In the genomic region with DNA sequence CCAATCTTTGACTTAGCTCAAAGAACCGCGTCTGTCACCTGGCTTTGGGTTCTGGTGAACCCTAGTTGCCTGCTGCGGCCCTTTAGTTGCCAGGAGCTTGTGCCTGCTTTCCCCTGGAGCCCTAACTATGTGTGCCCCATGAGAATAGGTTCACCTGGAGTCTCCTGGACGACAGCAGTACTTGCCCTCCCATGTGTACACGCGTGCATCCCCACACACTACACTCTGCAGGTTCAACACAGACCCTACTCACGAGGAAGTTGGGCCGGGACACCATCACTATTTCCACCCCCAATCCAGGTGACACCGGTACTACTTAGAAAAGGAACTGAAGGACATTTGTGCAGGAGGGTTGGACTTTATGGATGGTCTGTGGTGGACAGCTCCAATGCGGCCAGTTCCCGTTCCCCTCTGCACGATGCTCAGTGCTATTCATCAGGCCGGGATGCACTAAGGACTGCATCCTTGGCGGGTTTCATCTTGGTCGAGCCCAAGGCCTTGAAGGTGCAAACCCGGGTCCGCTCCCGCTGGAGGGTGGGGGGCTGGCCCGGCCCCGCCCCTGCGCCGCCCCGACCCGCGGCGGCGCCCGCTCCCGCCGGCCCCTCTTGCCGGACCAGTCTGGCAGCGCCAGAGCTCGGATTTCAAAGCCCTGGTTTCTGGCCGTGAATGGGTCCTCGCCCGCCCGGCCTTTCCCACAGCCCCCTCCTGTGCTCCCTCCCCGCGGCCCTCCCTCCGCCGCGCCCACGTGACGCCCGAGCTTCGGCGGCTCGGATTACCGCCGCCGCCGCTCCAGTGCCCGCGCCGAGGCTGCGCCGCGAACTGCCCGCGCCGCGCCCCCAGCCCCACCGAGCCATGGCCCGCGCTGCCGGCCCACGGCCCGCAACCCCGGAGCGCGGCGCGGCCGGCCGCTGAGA, we compare ENCODE assay signal across 8 mouse cellular contexts. TPM values are rescaled to one million over a fixed set of nuclear protein-coding genes. Genes with fewer than 3 reads are reported as not detected.
A peak's percentile ranks its signal among the peaks of the same experiment; 100 is the strongest.
DNase-seq lines count a peak whose midpoint lies in the region; ATAC-seq and TF ChIP-seq lines count a peak whose summit lies in the region.

A gene (plus strand): TSS at position 792 of the 914 bp plus-strand sequence.

- DNase-seq in left cerebral cortex, adult 18-20 months (ENCODE audit: low spot score in 2 of 2), result peak; percentile 68 to 75
- no peak for DNase-seq in left cerebral cortex, adult 11 months (ENCODE audit: low spot score)
- DNase-seq in embryo, embryonic 11.5 days (ENCODE audit: low read depth, low spot score), result peak; percentile 82
- DNase-seq in heart, adult 11 months, result peak; percentile 99
- DNase-seq in kidney, adult 18-20 months, result peak; percentile 73
- DNase-seq in limb, embryonic 14.5 days (ENCODE audit: low spot score), result peak; percentile 89
- peak; percentile 23 for DNase-seq in thymus, postnatal 0 days (ENCODE audit: low spot score)

- ATAC-seq in limb, embryonic 14.5 days (ENCODE audit: low FRiP score, low read depth), result peak; percentile 86

- peak within 1 kb of the TSS; percentile 84 for H3K9ac ChIP-seq in limb, embryonic 14.5 days (ENCODE audit: low read depth, low read length, severe bottlenecking)

- H3K27me3 ChIP-seq in limb, embryonic 14.5 days (ENCODE audit: control insufficient read depth, insufficient read depth, low read length), result no peaks in the 10 kb centered on the region
- H3K27me3 ChIP-seq in myocyte (ENCODE audit: control insufficient read depth, insufficient read depth, insufficient read length), result no peaks in the 10 kb centered on the region

- H3ac ChIP-seq in myocyte (ENCODE audit: control insufficient read depth, insufficient read length), result peak within 1 kb of the TSS; percentile 91

- 6% methylated on average over 39 of the region's 75 CpGs for WGBS in limb, embryonic 14.5 days

- no peaks in the 10 kb centered on the region for H3K9me3 ChIP-seq in limb, embryonic 14.5 days (ENCODE audit: control insufficient read depth, low read length)

- H3K4me1 ChIP-seq in limb, embryonic 14.5 days (ENCODE audit: control insufficient read depth, insufficient read depth, low read length), result peaks cover 78% of the 10 kb centered on the region

- peak within 1 kb of the TSS; percentile 90 for H3K4me2 ChIP-seq in limb, embryonic 14.5 days (replicated peaks; ENCODE audit: low read depth, low read length, severe bottlenecking)
- H3K4me2 ChIP-seq in myocyte (ENCODE audit: low read depth), result peak within 1 kb of the TSS; percentile 87

- peak within 1 kb of the TSS; percentile 64 for H3K4me3 ChIP-seq in limb, embryonic 14.5 days (replicated peaks; ENCODE audit: low read length)
- peak within 1 kb of the TSS; percentile 91 for H3K4me3 ChIP-seq in myocyte

- 0 out of 2 replicates have a peak, but pooled peaks cover under 1% of the 10 kb centered on the region for H3K36me3 ChIP-seq in limb, embryonic 14.5 days (ENCODE audit: control insufficient read depth, insufficient read depth, low read length)
- no peaks in the 10 kb centered on the region for H3K36me3 ChIP-seq in myocyte (ENCODE audit: control insufficient read depth, insufficient read depth)

- H3K79me2 ChIP-seq in myocyte (ENCODE audit: control insufficient read depth, insufficient read depth), result peaks cover 33% of the 10 kb centered on the region

- peak within 1 kb of the TSS; percentile 91 for H3K27ac ChIP-seq in limb, embryonic 14.5 days (replicated peaks; ENCODE audit: low read depth, low read length)

- no peak for TF ChIP-seq POLR2A in limb, embryonic 14.5 days (IDR thresholded peaks at IDR 0.05; ENCODE audit: borderline replicate concordance, extremely low read depth, insufficient read depth, insufficient read length)
- TF ChIP-seq POLR2A in myocyte (IDR thresholded peaks at IDR 0.05; ENCODE audit: insufficient read length, low read depth), result peak; percentile 66

TF ChIP-seq in myocyte, 11 proteins besides CTCF, POLR2A, EP300 and RAD21:
- TF ChIP-seq SRF (IDR thresholded peaks at IDR 0.05; ENCODE audit: control insufficient read depth, insufficient read length, low read depth), result no peak
- TF ChIP-seq TCF12 (IDR thresholded peaks at IDR 0.05; ENCODE audit: insufficient read depth, poor library complexity, severe bottlenecking), result no peak
- peak; percentile 45 for TF ChIP-seq POLR2AphosphoS2 (IDR thresholded peaks at IDR 0.05; ENCODE audit: insufficient read length, low read depth)
- TF ChIP-seq TCF3 (IDR thresholded peaks at IDR 0.05; ENCODE audit: insufficient read length, low read depth), result no peak
- no peak for TF ChIP-seq E2F4 (IDR thresholded peaks at IDR 0.05; ENCODE audit: insufficient read depth)
- TF ChIP-seq USF1 (IDR thresholded peaks at IDR 0.05; ENCODE audit: low read depth), result peak; percentile 74
- TF ChIP-seq MAX (IDR thresholded peaks at IDR 0.05; ENCODE audit: low read depth), result no peak
- TF ChIP-seq MYOG (IDR thresholded peaks at IDR 0.05; ENCODE audit: control insufficient read depth in 1 of 3, insufficient read depth in 1 of 3, insufficient read length in 2 of 3, low read depth in 2 of 3), result peak in 1 of 3 experiments; percentile 4
- peak; percentile 28 for TF ChIP-seq REST (IDR thresholded peaks at IDR 0.05; ENCODE audit: insufficient read depth, insufficient read length)

RNA-seq across cellular contexts. Expression of the gene that starts here (rescaled TPM):
- 100 to 1,000 TPM; 208 to 219 TPM for total RNA-seq in left cerebral cortex, adult 18-20 months (2021)
- 78.7 and 115 TPM in 2 replicates for polyA plus RNA-seq in limb, embryonic 14.5 days (2012; rRNA removed)
- 19.1 and 28.0 TPM in 2 replicates for polyA plus RNA-seq in limb, embryonic 14.5 days (2014; fragmentation: Nextera tagmentation; extraction: Ambion mirVana)
- polyA plus RNA-seq in myocyte (2012; fragmentation: generic; extraction: Trizol), result 108 TPM
- polyA plus RNA-seq in thymus, postnatal 0 days (2015; fragmentation: Nextera tagmentation; extraction: Ambion mirVana), result 5.8 and 6.4 TPM in 2 replicates
